In the genomic region with DNA sequence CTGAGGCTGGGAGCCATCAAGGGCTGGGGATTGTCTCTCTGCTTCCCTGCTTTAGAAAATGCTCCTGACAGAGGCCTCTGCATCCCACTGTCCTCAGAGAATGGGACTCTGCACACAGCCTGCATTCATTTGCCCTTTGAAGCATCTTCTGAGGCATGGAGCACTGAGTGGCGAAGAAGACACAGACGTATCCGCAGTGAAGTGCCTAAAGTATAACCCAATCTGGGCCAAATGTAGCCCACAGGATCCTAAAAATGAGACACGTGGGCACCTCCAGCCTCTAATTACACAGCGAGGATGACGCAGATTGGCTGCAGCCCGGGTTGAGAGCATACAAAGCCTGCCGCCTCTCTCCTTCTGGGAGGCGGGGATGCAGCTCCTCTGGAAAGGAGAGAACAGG, we compare ENCODE assay signal across 8 mouse cellular contexts. TPM values are rescaled to one million over a fixed set of nuclear protein-coding genes. Genes with fewer than 3 reads are reported as not detected.
DNase-seq lines count a peak whose midpoint lies in the region; ATAC-seq and TF ChIP-seq lines count a peak whose summit lies in the region.

No protein-coding gene starts in this region.

- no peaks in the 10 kb centered on the region for H3K27me3 ChIP-seq in hindbrain, postnatal 0 days (ENCODE audit: insufficient read depth, low read length)
- H3K27me3 ChIP-seq in midbrain, embryonic 16.5 days (ENCODE audit: control insufficient read depth, insufficient read depth, low read depth, low read length), result no peaks in the 10 kb centered on the region
- no peaks in the 10 kb centered on the region for H3K27me3 ChIP-seq in lung, postnatal 0 days (replicated peaks; ENCODE audit: insufficient read depth, low read length)

- WGBS in hindbrain, postnatal 0 days, result 38% methylated on average over 9 of the region's 9 CpGs
- 33% methylated on average over 9 of the region's 9 CpGs for WGBS in midbrain, embryonic 16.5 days
- WGBS in lung, postnatal 0 days, result 67% methylated on average over 9 of the region's 9 CpGs

- no peak overlapping the region for H3K4me3 ChIP-seq in hindbrain, postnatal 0 days (ENCODE audit: low read length)
- H3K4me3 ChIP-seq in midbrain, embryonic 16.5 days (ENCODE audit: low read depth, low read length), result no peak overlapping the region
- H3K4me3 ChIP-seq in lung, postnatal 0 days (ENCODE audit: low read depth, low read length), result no peak overlapping the region

- H3K4me2 ChIP-seq in hindbrain, postnatal 0 days (ENCODE audit: low read depth, low read length), result no peak overlapping the region
- no peak overlapping the region for H3K4me2 ChIP-seq in midbrain, embryonic 16.5 days (ENCODE audit: low read length)
- no peak overlapping the region for H3K4me2 ChIP-seq in lung, postnatal 0 days (replicated peaks; ENCODE audit: low read depth, low read length)

- no peak overlapping the region for H3K9ac ChIP-seq in hindbrain, postnatal 0 days (replicated peaks; ENCODE audit: low read length)
- peak overlapping the region; percentile 42; the same call in 1 of the 2 replicates for H3K9ac ChIP-seq in midbrain, embryonic 16.5 days (ENCODE audit: low read depth, low read length)
- no peak overlapping the region for H3K9ac ChIP-seq in lung, postnatal 0 days (replicated peaks; ENCODE audit: low read depth)

- no peaks in the 10 kb centered on the region; the same call in 1 of the 2 replicates for H3K4me1 ChIP-seq in hindbrain, postnatal 0 days (ENCODE audit: insufficient read depth, low read length)
- peaks cover 3% of the 10 kb centered on the region; the same call in 1 of the 2 replicates for H3K4me1 ChIP-seq in midbrain, embryonic 16.5 days (ENCODE audit: control insufficient read depth, insufficient read depth, low read length)
- no peaks in the 10 kb centered on the region for H3K4me1 ChIP-seq in lung, postnatal 0 days (ENCODE audit: insufficient read depth, low read depth, low read length)

- no peaks in the 10 kb centered on the region for H3K36me3 ChIP-seq in hindbrain, postnatal 0 days (ENCODE audit: insufficient read depth, low read length)
- H3K36me3 ChIP-seq in midbrain, embryonic 16.5 days (ENCODE audit: control insufficient read depth, insufficient read depth, low read length), result no peaks in the 10 kb centered on the region
- H3K36me3 ChIP-seq in lung, postnatal 0 days (ENCODE audit: insufficient read depth, low read length), result no peaks in the 10 kb centered on the region

- TF ChIP-seq CTCF in hindbrain, postnatal 0 days (IDR thresholded peaks at IDR 0.05; ENCODE audit: low read depth), result no peak
- no peak for TF ChIP-seq CTCF in lung, postnatal 0 days (IDR thresholded peaks at IDR 0.05)

- peak overlapping the region; percentile 42; the same call in 1 of the 2 replicates for H3K27ac ChIP-seq in hindbrain, postnatal 0 days
- H3K27ac ChIP-seq in midbrain, embryonic 16.5 days (ENCODE audit: low read length), result peak overlapping the region; percentile 63
- H3K27ac ChIP-seq in lung, postnatal 0 days (ENCODE audit: low read length), result no peak overlapping the region

- no peaks in the 10 kb centered on the region for H3K9me3 ChIP-seq in hindbrain, postnatal 0 days (ENCODE audit: low read length)
- H3K9me3 ChIP-seq in midbrain, embryonic 16.5 days (replicated peaks; ENCODE audit: control insufficient read depth, low read length, poor library complexity, severe bottlenecking), result no peaks in the 10 kb centered on the region
- no peaks in the 10 kb centered on the region for H3K9me3 ChIP-seq in lung, postnatal 0 days (ENCODE audit: low read length)

- ATAC-seq in hindbrain, postnatal 0 days, result peak; percentile 80
- ATAC-seq in midbrain, embryonic 16.5 days, result peak; percentile 60
- ATAC-seq in lung, postnatal 0 days, result no peak

- TF ChIP-seq EP300 in lung, postnatal 0 days (IDR thresholded peaks at IDR 0.05), result no peak

- intact Hi-C loops in gastrocnemius, postnatal 14 days (cut with DNase I; ENCODE audit: low total_unique reads), result no loop called here

- peak; percentile 13 for DNase-seq in gastrocnemius, postnatal 14 days
- DNase-seq in gastrocnemius, adult 8-10 months (ENCODE audit: low spot score in 2 of 2), result no peak
- DNase-seq in adrenal gland, postnatal 14 days, result peak; percentile 50
- DNase-seq in hindbrain, postnatal 0 days (ENCODE audit: low spot score), result peak; percentile 52
- DNase-seq in lung, postnatal 0 days (ENCODE audit: low spot score), result no peak
- no peak for DNase-seq in embryo, embryonic 10.5 days (ENCODE audit: low spot score)
- no peak for DNase-seq in ovary, postnatal 14 days (ENCODE audit: low spot score)

RNA-seq across cellular contexts. Expression of gene Zfp148, which starts 36.3 kb away (rescaled TPM):
- total RNA-seq in gastrocnemius, postnatal 14 days (2021), result 10 to 100 TPM; 19.5 to 21.1 TPM
- 10 to 100 TPM; 21.7 to 33.4 (median 27.0) TPM for total RNA-seq in gastrocnemius, adult 8-10 months (2022)
- 66.8 and 68.0 TPM in 2 replicates for total RNA-seq in adrenal gland, postnatal 14 days (2021)
- 31.4 and 33.6 TPM in 2 replicates for total RNA-seq in hindbrain, postnatal 0 days (2014; rRNA removed)
- polyA plus RNA-seq in hindbrain, postnatal 0 days (2015; fragmentation: Nextera tagmentation; extraction: Ambion mirVana), result 42.1 and 44.4 TPM in 2 replicates
- 50.4 and 57.1 TPM in 2 replicates for polyA plus RNA-seq in midbrain, embryonic 16.5 days (2015; fragmentation: Nextera tagmentation; extraction: Ambion mirVana)
- polyA plus RNA-seq in lung, postnatal 0 days (2015; fragmentation: Nextera tagmentation; extraction: Ambion mirVana), result 30.3 and 35.9 TPM in 2 replicates

Comparison
In these comparisons a context has a peak if more than half of its experiments do, and no peak if none do; other contexts are left out.
1. DNase-seq: peak in gastrocnemius, postnatal 14 days (single experiment), adrenal gland, postnatal 14 days (single experiment) and hindbrain, postnatal 0 days (single experiment); none in gastrocnemius, adult 8-10 months (0 of 2), lung, postnatal 0 days (single experiment), embryo, embryonic 10.5 days (single experiment) and ovary, postnatal 14 days (single experiment).